Mouse (Mus musculus): ENCODE results near the gene Mccc2. TPM values are rescaled to one million over a fixed set of nuclear protein-coding genes. Genes with fewer than 3 reads are reported as not detected.

Gene Mccc2
- total RNA-seq, 2 experiments from 2014 or later: 53.9 to 56.9 TPM

GRCm38 (mm10) chr13:99940601-99941000, 74.8 kb downstream of the Mccc2 start:
- DNase-seq (ENCODE audit: low spot score in 2 of 2): no peak

GRCm38 (mm10) chr13:99939320-99939671, 76.1 kb downstream of the Mccc2 start:
- DNase-seq (ENCODE audit: low spot score in 2 of 2): no peak

- DNase-seq (ENCODE audit: low spot score in 2 of 2): no peak
These were observed 76.7 kb downstream of the Mccc2 start for GRCm38 (mm10) chr13:99938606-99939319.

- no peak for DNase-seq (ENCODE audit: low spot score in 2 of 2)
These were observed 77.7 kb downstream of the Mccc2 start for GRCm38 (mm10) chr13:99937741-99938140.

DNA sequence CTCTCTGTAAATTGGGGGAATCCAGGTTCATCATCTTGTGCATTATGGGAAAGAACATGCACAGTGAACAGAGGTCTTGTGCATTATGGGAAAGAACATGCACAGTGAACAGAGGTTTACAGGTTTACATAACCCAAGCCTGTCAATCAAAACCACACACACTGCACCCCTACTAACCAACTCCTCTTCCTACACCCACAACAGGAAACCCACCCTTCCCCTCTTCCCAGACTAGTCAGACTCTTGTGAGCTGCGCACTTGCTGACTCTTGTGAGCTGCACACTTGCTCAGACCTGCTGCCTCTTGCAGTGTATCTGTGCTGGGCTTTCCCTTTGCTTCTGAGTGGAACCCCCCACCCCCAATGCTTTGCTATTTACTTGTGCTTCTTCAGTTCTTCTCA, 83.0 kb downstream of the Mccc2 start:
- no peak for DNase-seq (ENCODE audit: low spot score in 2 of 2)

DNA sequence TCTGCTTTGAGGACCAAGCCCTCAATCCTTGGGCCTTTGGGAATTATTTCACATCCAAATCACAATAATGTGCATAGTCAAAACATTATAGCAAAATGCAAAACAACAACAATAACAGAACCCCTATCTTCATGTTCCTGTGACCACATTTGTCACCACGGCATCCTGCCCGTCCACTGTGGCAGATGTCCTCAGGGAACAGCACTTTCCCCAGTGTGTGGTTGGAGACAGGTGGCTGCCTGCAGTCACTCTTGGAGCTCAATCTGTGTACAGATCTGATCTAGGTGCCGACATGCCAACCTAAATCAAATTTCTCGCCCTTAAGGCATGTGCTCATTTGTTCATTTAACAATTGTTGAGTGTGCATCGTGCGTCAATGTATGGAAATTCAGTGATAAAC, 83.9 kb downstream of the Mccc2 start:
- DNase-seq (ENCODE audit: low spot score in 2 of 2): no peak

- DNase-seq (ENCODE audit: low spot score in 2 of 2): no peak
These were observed 89.2 kb downstream of the Mccc2 start for GRCm38 (mm10) chr13:99926249-99926648.

DNA sequence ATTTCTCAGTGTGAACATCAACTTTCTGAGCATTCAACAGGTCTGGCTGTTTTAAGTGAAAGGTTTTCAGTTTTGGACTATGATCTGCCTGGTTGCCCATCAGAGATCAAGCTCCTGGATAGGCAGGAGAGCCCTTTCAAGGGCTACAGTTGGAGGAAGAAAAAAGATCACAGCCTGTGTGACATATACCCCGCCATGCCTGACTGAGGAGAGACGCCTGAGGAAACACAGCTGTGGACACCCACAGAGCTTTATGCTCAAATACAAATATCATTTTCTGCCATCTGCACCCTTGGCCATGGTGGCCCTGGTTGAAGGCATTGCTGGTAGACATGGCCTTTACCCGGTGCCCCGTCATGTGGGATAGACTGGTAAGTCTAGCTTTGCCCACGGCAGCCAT, 99.8 kb downstream of the Mccc2 start:
- DNase-seq (ENCODE audit: low spot score in 2 of 2): no peak

DNA sequence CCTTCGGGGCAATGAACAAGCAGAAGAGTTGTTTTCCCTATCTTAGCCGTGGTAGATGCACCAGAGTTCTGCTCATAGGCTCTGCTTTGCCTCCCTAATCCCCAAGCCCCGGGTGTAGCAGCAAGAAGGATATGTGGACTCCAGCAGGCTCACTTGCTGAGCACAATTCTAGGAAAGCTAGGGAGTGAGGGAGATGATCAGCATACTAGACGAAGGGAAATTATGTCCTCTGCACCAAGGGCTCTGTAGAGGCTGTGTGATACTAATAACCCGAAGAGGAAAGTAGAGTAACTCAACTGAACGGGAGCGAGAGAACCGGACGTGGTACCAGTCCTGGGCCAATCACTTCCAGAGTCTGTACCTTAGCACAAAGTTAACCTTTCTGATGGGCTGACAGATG, 114.5 kb downstream of the Mccc2 start, which contains the start of gene Cartpt:
Gene Cartpt, minus strand, starts transcription at position 127 of the 400 bp plus-strand sequence.
- no peak for DNase-seq (ENCODE audit: low spot score in 2 of 2)

DNA sequence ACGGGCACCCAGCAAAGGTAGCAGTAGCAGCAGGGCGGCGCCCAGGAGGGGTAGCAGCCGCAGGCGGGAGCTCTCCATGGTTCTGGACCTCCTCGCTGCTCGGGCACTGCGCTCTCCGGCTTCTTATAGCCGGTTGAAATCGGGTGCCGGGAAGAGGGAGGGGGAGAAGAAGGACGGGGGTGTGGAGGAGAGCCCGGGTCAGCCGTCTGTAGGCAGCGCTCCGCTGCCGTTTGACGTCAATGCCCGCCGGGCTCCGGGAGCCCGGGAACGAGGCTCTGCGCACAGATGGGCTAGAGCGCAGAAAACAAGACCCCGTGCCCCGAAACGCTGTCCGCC, 114.9 kb downstream of the Mccc2 start:
- peak; percentile 19 to 42 for DNase-seq (ENCODE audit: low spot score in 2 of 2)

- DNase-seq (ENCODE audit: low spot score in 2 of 2): no peak
These were observed 115.5 kb downstream of the Mccc2 start for GRCm38 (mm10) chr13:99899670-99900556.

- no peak for DNase-seq (ENCODE audit: low spot score in 2 of 2)
These were observed 116.6 kb downstream of the Mccc2 start for GRCm38 (mm10) chr13:99898816-99899215.

Other genes starting within 250 kb of the Mccc2 start
- 10 to 100 TPM; 33.4 to 36.1 TPM for gene Cartpt, start 114.5 kb downstream of the Mccc2 start, total RNA-seq (2021)
- gene Bdp1, start 88.4 kb upstream of the Mccc2 start, total RNA-seq (2021): 10 to 100 TPM; 28.3 to 30.3 TPM
- 10 to 100 TPM; 31.0 to 34.5 TPM for gene Serf1, start 92.4 kb upstream of the Mccc2 start, total RNA-seq (2021)
- 10 to 100 TPM; 52.3 to 57.0 TPM for gene Smn1, start 109.2 kb upstream of the Mccc2 start, total RNA-seq (2021)
- gene Naip2, start 186.5 kb upstream of the Mccc2 start, total RNA-seq (2021): 1 to 10 TPM; 1.6 to 2.0 TPM
- gene Naip5, start 230.7 kb upstream of the Mccc2 start, total RNA-seq (2021): 1 to 10 TPM; 5.8 to 6.7 TPM

Data from adrenal gland, postnatal 4 days (tissue).